Mouse (Mus musculus): ENCODE results near the gene Prr5. TPM values are rescaled to one million over a fixed set of nuclear protein-coding genes. Genes with fewer than 3 reads are reported as not detected.

Prr5 gene
- total and polyA plus RNA-seq, 3 experiments, result not detected

GRCm38 (mm10) chr15:84639451-84640136, 29.8 kb upstream of the Prr5 start:
- no peak overlapping the region for H3K4me3 ChIP-seq (ENCODE audit: low read depth, low read length)
- TF ChIP-seq GATA1 (IDR thresholded peaks at IDR 0.05; ENCODE audit: borderline replicate concordance, low read length) (no peak), CTCF (IDR thresholded peaks at IDR 0.05; ENCODE audit: low read depth, low read length) (no peak), TAL1 (conservative IDR thresholded peaks at IDR 0.05; ENCODE audit: low read depth, low read length) (no peak), GATA2 (IDR thresholded peaks at IDR 0.05; ENCODE audit: borderline replicate concordance, low read depth, low read length) (no peak), POLR2AphosphoS5 (IDR thresholded peaks at IDR 0.05; ENCODE audit: insufficient replicate concordance, low read depth, low read length) (no peak)

GRCm38 (mm10) chr15:84640722-84641121, 28.7 kb upstream of the Prr5 start:
- TF ChIP-seq GATA1 (IDR thresholded peaks at IDR 0.05; ENCODE audit: borderline replicate concordance, low read length), result no peak
- no peak for TF ChIP-seq CTCF (IDR thresholded peaks at IDR 0.05; ENCODE audit: low read depth, low read length)
- TF ChIP-seq POLR2AphosphoS5 (IDR thresholded peaks at IDR 0.05; ENCODE audit: insufficient replicate concordance, low read depth, low read length), result no peak
- no peak for TF ChIP-seq TAL1 (conservative IDR thresholded peaks at IDR 0.05; ENCODE audit: low read depth, low read length)
- ATAC-seq (ENCODE audit: extremely low read depth, insufficient number of reproducible peaks, low FRiP score, poor library complexity, severe bottlenecking), result no peak
- Histone ChIP-seq H3K4me1 (ENCODE audit: insufficient read depth, low read depth, low read length) (no peaks in the 10 kb centered on the region), H3K4me3 (ENCODE audit: low read depth, low read length) (no peak overlapping the region), H3K36me3 (replicated peaks) (no peaks in the 10 kb centered on the region), H3K9me3 (replicated peaks) (peaks cover 71% of the 10 kb centered on the region), H3K27me3 (ENCODE audit: insufficient read depth, low read length) (no peaks in the 10 kb centered on the region)
- DNase-seq (ENCODE audit: low spot score), result no peak

More at GRCm38 (mm10) chr15:84639451-84640136, 29.8 kb upstream of the Prr5 start:
- H3K9me3 ChIP-seq (replicated peaks), result peaks cover 73% of the 10 kb centered on the region
- DNase-seq (ENCODE audit: low spot score) (no peak), ATAC-seq (ENCODE audit: extremely low read depth, insufficient number of reproducible peaks, low FRiP score, poor library complexity, severe bottlenecking) (no peak)
- no peaks in the 10 kb centered on the region for H3K36me3 ChIP-seq (replicated peaks)
- H3K27me3 ChIP-seq (ENCODE audit: insufficient read depth, low read length), result no peaks in the 10 kb centered on the region
- no peaks in the 10 kb centered on the region for H3K4me1 ChIP-seq (ENCODE audit: insufficient read depth, low read depth, low read length)

GRCm38 (mm10) chr15:84641127-84641526, 28.3 kb upstream of the Prr5 start:
- Histone ChIP-seq H3K9me3 (replicated peaks) (peaks cover 69% of the 10 kb centered on the region), H3K36me3 (replicated peaks) (no peaks in the 10 kb centered on the region), H3K4me1 (ENCODE audit: insufficient read depth, low read depth, low read length) (no peaks in the 10 kb centered on the region), H3K27me3 (ENCODE audit: insufficient read depth, low read length) (no peaks in the 10 kb centered on the region), H3K4me3 (ENCODE audit: low read depth, low read length) (no peak overlapping the region)
- DNase-seq (ENCODE audit: low spot score) (no peak), ATAC-seq (ENCODE audit: extremely low read depth, insufficient number of reproducible peaks, low FRiP score, poor library complexity, severe bottlenecking) (no peak)
- TF ChIP-seq POLR2AphosphoS5 (IDR thresholded peaks at IDR 0.05; ENCODE audit: insufficient replicate concordance, low read depth, low read length) (no peak), TAL1 (conservative IDR thresholded peaks at IDR 0.05; ENCODE audit: low read depth, low read length) (no peak), CTCF (IDR thresholded peaks at IDR 0.05; ENCODE audit: low read depth, low read length) (no peak), GATA1 (IDR thresholded peaks at IDR 0.05; ENCODE audit: borderline replicate concordance, low read length) (no peak), GATA2 (IDR thresholded peaks at IDR 0.05; ENCODE audit: borderline replicate concordance, low read depth, low read length) (no peak)

- Histone ChIP-seq H3K4me3 (ENCODE audit: low read depth, low read length) (no peak overlapping the region), H3K27me3 (ENCODE audit: insufficient read depth, low read length) (no peaks in the 10 kb centered on the region), H3K4me1 (ENCODE audit: insufficient read depth, low read depth, low read length) (no peaks in the 10 kb centered on the region), H3K9me3 (replicated peaks) (peaks cover 70% of the 10 kb centered on the region), H3K36me3 (replicated peaks) (no peaks in the 10 kb centered on the region)
- DNase-seq (ENCODE audit: low spot score), result no peak
- TF ChIP-seq TAL1 (conservative IDR thresholded peaks at IDR 0.05; ENCODE audit: low read depth, low read length) (no peak), GATA2 (IDR thresholded peaks at IDR 0.05; ENCODE audit: borderline replicate concordance, low read depth, low read length) (no peak), POLR2AphosphoS5 (IDR thresholded peaks at IDR 0.05; ENCODE audit: insufficient replicate concordance, low read depth, low read length) (no peak), GATA1 (IDR thresholded peaks at IDR 0.05; ENCODE audit: borderline replicate concordance, low read length) (no peak), CTCF (IDR thresholded peaks at IDR 0.05; ENCODE audit: low read depth, low read length) (no peak)
- ATAC-seq (ENCODE audit: extremely low read depth, insufficient number of reproducible peaks, low FRiP score, poor library complexity, severe bottlenecking), result no peak
Observed at GRCm38 (mm10) chr15:84641948-84642347, 27.5 kb upstream of the Prr5 start.

- Histone ChIP-seq H3K36me3 (replicated peaks) (no peaks in the 10 kb centered on the region), H3K9me3 (replicated peaks) (peaks cover 77% of the 10 kb centered on the region), H3K27me3 (ENCODE audit: insufficient read depth, low read length) (no peaks in the 10 kb centered on the region), H3K4me1 (ENCODE audit: insufficient read depth, low read depth, low read length) (no peaks in the 10 kb centered on the region), H3K4me3 (ENCODE audit: low read depth, low read length) (no peak overlapping the region)
- no peak for TF ChIP-seq GATA1 (IDR thresholded peaks at IDR 0.05; ENCODE audit: borderline replicate concordance, low read length)
- no peak for TF ChIP-seq TAL1 (conservative IDR thresholded peaks at IDR 0.05; ENCODE audit: low read depth, low read length)
- DNase-seq (ENCODE audit: low spot score), result no peak
- ATAC-seq (ENCODE audit: extremely low read depth, insufficient number of reproducible peaks, low FRiP score, poor library complexity, severe bottlenecking), result no peak
Observed at GRCm38 (mm10) chr15:84643178-84643577, 26.2 kb upstream of the Prr5 start.

GRCm38 (mm10) chr15:84651481-84651880, 17.9 kb upstream of the Prr5 start:
- peaks cover 75% of the 10 kb centered on the region for H3K9me3 ChIP-seq (replicated peaks)
- DNase-seq (ENCODE audit: low spot score), result no peak

More at GRCm38 (mm10) chr15:84651481-84651880, 17.9 kb upstream of the Prr5 start:
- no peaks in the 10 kb centered on the region for H3K27me3 ChIP-seq (ENCODE audit: insufficient read depth, low read length)
- no peaks in the 10 kb centered on the region for H3K4me1 ChIP-seq (ENCODE audit: insufficient read depth, low read depth, low read length)
- ATAC-seq (ENCODE audit: extremely low read depth, insufficient number of reproducible peaks, low FRiP score, poor library complexity, severe bottlenecking), result no peak
- TF ChIP-seq GATA1 (IDR thresholded peaks at IDR 0.05; ENCODE audit: borderline replicate concordance, low read length) (no peak), CTCF (IDR thresholded peaks at IDR 0.05; ENCODE audit: low read depth, low read length) (no peak), TAL1 (conservative IDR thresholded peaks at IDR 0.05; ENCODE audit: low read depth, low read length) (no peak), POLR2AphosphoS5 (IDR thresholded peaks at IDR 0.05; ENCODE audit: insufficient replicate concordance, low read depth, low read length) (no peak), GATA2 (IDR thresholded peaks at IDR 0.05; ENCODE audit: borderline replicate concordance, low read depth, low read length) (no peak)
- no peak overlapping the region for H3K4me3 ChIP-seq (ENCODE audit: low read depth, low read length)
- no peaks in the 10 kb centered on the region for H3K36me3 ChIP-seq (replicated peaks)
